Mouse (Mus musculus) cerebellum, postnatal 10 days (tissue): ENCODE measurements around the gene Rragc.

Experiments used
- DNase-seq, 2 experiments: peaks; one replicate each; pipeline ENCODE4 v3.0.0; 2021; ENCODE audit warnings: mixed read lengths in 2 of 2

Rragc gene

GRCm38 (mm10) chr4:123956703-123957491 is 39.7 kb downstream of the Rragc start:
- peak; percentile 97 for DNase-seq

GRCm38 (mm10) chr4:123957492-123957808 is 40.2 kb downstream of the Rragc start:
- DNase-seq, result no peak

GRCm38 (mm10) chr4:123957891-123958290 is 40.6 kb downstream of the Rragc start:
- no peak for DNase-seq

- no peak for DNase-seq
These were observed 43.7 kb downstream of the Rragc start for GRCm38 (mm10) chr4:123960955-123961354.

GRCm38 (mm10) chr4:123962721-123963120 is 45.5 kb downstream of the Rragc start:
- DNase-seq, result no peak

- no peak for DNase-seq
These were observed 51.5 kb downstream of the Rragc start for GRCm38 (mm10) chr4:123968663-123969321.

GRCm38 (mm10) chr4:123969458-123969857 is 52.2 kb downstream of the Rragc start:
- DNase-seq, result no peak

- DNase-seq, result peak; percentile 40 to 45
These were observed 53.8 kb downstream of the Rragc start for GRCm38 (mm10) chr4:123971059-123971458.

- no peak for DNase-seq
These were observed 55.3 kb downstream of the Rragc start for GRCm38 (mm10) chr4:123972423-123973049.

GRCm38 (mm10) chr4:123982105-123982504 is 64.9 kb downstream of the Rragc start:
- no peak for DNase-seq
